Mouse (Mus musculus): ENCODE data around the gene Arhgef25. TPM values are rescaled to one million over a fixed set of nuclear protein-coding genes. Genes with fewer than 3 reads are reported as not detected.

Arhgef25 gene
- polyA plus RNA-seq, 1 experiment, result 25.0 TPM

GRCm38 (mm10) chr10:127145303-127145702 lies 44.6 kb downstream of the Arhgef25 start:
- H3K27ac ChIP-seq (ENCODE audit: control insufficient read depth, insufficient read depth, low read depth, low read length, poor library complexity), result no peak overlapping the region
- 75% methylated on average over 5 of the region's 5 CpGs for WGBS
- H3K4me3 ChIP-seq (replicated peaks; ENCODE audit: control insufficient read depth, low read depth, low read length), result no peak overlapping the region
- peaks cover 4% of the 10 kb centered on the region for H3K4me1 ChIP-seq (ENCODE audit: control insufficient read depth, insufficient read depth, low read length)
- no peak for TF ChIP-seq POLR2A (IDR thresholded peaks at IDR 0.05; ENCODE audit: borderline replicate concordance, control insufficient read depth, low read depth, low read length)
- TF ChIP-seq CTCF (IDR thresholded peaks at IDR 0.05; ENCODE audit: control insufficient read depth, insufficient read depth, low read length), result no peak

- peaks cover 4% of the 10 kb centered on the region for H3K4me1 ChIP-seq (ENCODE audit: control insufficient read depth, insufficient read depth, low read length)
- no peak overlapping the region for H3K27ac ChIP-seq (ENCODE audit: control insufficient read depth, insufficient read depth, low read depth, low read length, poor library complexity)
- H3K4me3 ChIP-seq (replicated peaks; ENCODE audit: control insufficient read depth, low read depth, low read length), result no peak overlapping the region
- WGBS, result 78% methylated on average over 7 of the region's 7 CpGs
- TF ChIP-seq POLR2A (IDR thresholded peaks at IDR 0.05; ENCODE audit: borderline replicate concordance, control insufficient read depth, low read depth, low read length), result no peak
These were observed 45.3 kb downstream of the Arhgef25 start for GRCm38 (mm10) chr10:127144536-127144935.

GRCm38 (mm10) chr10:127143228-127143627 lies 46.7 kb downstream of the Arhgef25 start:
- TF ChIP-seq POLR2A (IDR thresholded peaks at IDR 0.05; ENCODE audit: borderline replicate concordance, control insufficient read depth, low read depth, low read length), result no peak
- no peak for TF ChIP-seq CTCF (IDR thresholded peaks at IDR 0.05; ENCODE audit: control insufficient read depth, insufficient read depth, low read length)
- peaks cover 4% of the 10 kb centered on the region for H3K4me1 ChIP-seq (ENCODE audit: control insufficient read depth, insufficient read depth, low read length)
- H3K27ac ChIP-seq (ENCODE audit: control insufficient read depth, insufficient read depth, low read depth, low read length, poor library complexity), result no peak overlapping the region
- 84% methylated on average over 8 of the region's 8 CpGs for WGBS
- H3K4me3 ChIP-seq (replicated peaks; ENCODE audit: control insufficient read depth, low read depth, low read length), result no peak overlapping the region

GRCm38 (mm10) chr10:127141500-127141899 lies 48.4 kb downstream of the Arhgef25 start:
- Histone ChIP-seq H3K27ac (ENCODE audit: control insufficient read depth, insufficient read depth, low read depth, low read length, poor library complexity) (peak overlapping the region; percentile 52), H3K4me1 (ENCODE audit: control insufficient read depth, insufficient read depth, low read length) (peaks cover 10% of the 10 kb centered on the region), H3K4me3 (replicated peaks; ENCODE audit: control insufficient read depth, low read depth, low read length) (no peak overlapping the region)
- WGBS, result 19% methylated on average over 8 of the region's 8 CpGs
- TF ChIP-seq CTCF (IDR thresholded peaks at IDR 0.05; ENCODE audit: control insufficient read depth, insufficient read depth, low read length), result no peak
- TF ChIP-seq POLR2A (IDR thresholded peaks at IDR 0.05; ENCODE audit: borderline replicate concordance, control insufficient read depth, low read depth, low read length), result no peak

GRCm38 (mm10) chr10:127140971-127141370 lies 48.9 kb downstream of the Arhgef25 start:
- Histone ChIP-seq H3K4me3 (replicated peaks; ENCODE audit: control insufficient read depth, low read depth, low read length) (no peak overlapping the region), H3K27ac (ENCODE audit: control insufficient read depth, insufficient read depth, low read depth, low read length, poor library complexity) (peak overlapping the region; percentile 52; the same call in 1 of the 2 replicates), H3K4me1 (ENCODE audit: control insufficient read depth, insufficient read depth, low read length) (peaks cover 10% of the 10 kb centered on the region)
- TF ChIP-seq CTCF (IDR thresholded peaks at IDR 0.05; ENCODE audit: control insufficient read depth, insufficient read depth, low read length) (no peak), POLR2A (IDR thresholded peaks at IDR 0.05; ENCODE audit: borderline replicate concordance, control insufficient read depth, low read depth, low read length) (no peak)
- 68% methylated on average over 11 of the region's 11 CpGs for WGBS

- TF ChIP-seq POLR2A (IDR thresholded peaks at IDR 0.05; ENCODE audit: borderline replicate concordance, control insufficient read depth, low read depth, low read length) (no peak), CTCF (IDR thresholded peaks at IDR 0.05; ENCODE audit: control insufficient read depth, insufficient read depth, low read length) (no peak)
- WGBS, result 28% methylated on average over 18 of the region's 18 CpGs
- Histone ChIP-seq H3K4me1 (ENCODE audit: control insufficient read depth, insufficient read depth, low read length) (peaks cover 10% of the 10 kb centered on the region), H3K4me3 (replicated peaks; ENCODE audit: control insufficient read depth, low read depth, low read length) (no peak overlapping the region), H3K27ac (ENCODE audit: control insufficient read depth, insufficient read depth, low read depth, low read length, poor library complexity) (peak overlapping the region; percentile 56; the same call in 1 of the 2 replicates)
These were observed 51.3 kb downstream of the Arhgef25 start for GRCm38 (mm10) chr10:127138328-127139141.

- WGBS, result 69% methylated on average over 3 of the region's 3 CpGs
- H3K4me3 ChIP-seq (replicated peaks; ENCODE audit: control insufficient read depth, low read depth, low read length), result no peak overlapping the region
These were observed 52.0 kb downstream of the Arhgef25 start for GRCm38 (mm10) chr10:127137896-127138295.

GRCm38 (mm10) chr10:127136510-127136909 lies 53.4 kb downstream of the Arhgef25 start:
- Histone ChIP-seq H3K4me1 (ENCODE audit: control insufficient read depth, insufficient read depth, low read length) (peaks cover 7% of the 10 kb centered on the region; the same call in 1 of the 2 replicates), H3K27ac (ENCODE audit: control insufficient read depth, insufficient read depth, low read depth, low read length, poor library complexity) (peak overlapping the region; percentile 94), H3K4me3 (replicated peaks; ENCODE audit: control insufficient read depth, low read depth, low read length) (no peak overlapping the region)
- 10% methylated on average over 4 of the region's 4 CpGs for WGBS
- TF ChIP-seq CTCF (IDR thresholded peaks at IDR 0.05; ENCODE audit: control insufficient read depth, insufficient read depth, low read length) (no peak), POLR2A (IDR thresholded peaks at IDR 0.05; ENCODE audit: borderline replicate concordance, control insufficient read depth, low read depth, low read length) (no peak)

More at GRCm38 (mm10) chr10:127137896-127138295, 52.0 kb downstream of the Arhgef25 start:
- Histone ChIP-seq H3K4me1 (ENCODE audit: control insufficient read depth, insufficient read depth, low read length) (peaks cover 10% of the 10 kb centered on the region), H3K27ac (ENCODE audit: control insufficient read depth, insufficient read depth, low read depth, low read length, poor library complexity) (peak overlapping the region; percentile 2; the same call in 1 of the 2 replicates)
- TF ChIP-seq POLR2A (IDR thresholded peaks at IDR 0.05; ENCODE audit: borderline replicate concordance, control insufficient read depth, low read depth, low read length), result no peak

Data from bone marrow, adult 2 months (tissue).